Mouse (Mus musculus) G1E (cell line): ENCODE data around the gene Sox15.

Experiments used
- CTCF ChIP-seq: IDR thresholded peaks from 2 replicates; pipeline ENCODE4 v1.5.1; 2012; ENCODE audit warnings: low read depth, low read length, inconsistent platforms, mixed read lengths
- GATA1 ChIP-seq: IDR thresholded peaks from 2 replicates; pipeline ENCODE4 v1.6.1; 2012; ENCODE audit warnings: borderline replicate concordance, low read length, inconsistent platforms, mixed read lengths
- POLR2AphosphoS5 ChIP-seq: IDR thresholded peaks from 2 replicates; pipeline ENCODE4 v1.6.1; 2012; ENCODE audit warnings: low read depth, low read length, inconsistent platforms; ENCODE audit not compliant: insufficient replicate concordance
- TAL1 ChIP-seq: conservative IDR thresholded peaks from 2 replicates; pipeline ENCODE4 v1.6.1; 2012; ENCODE audit warnings: low read depth, low read length, inconsistent platforms, mixed read lengths

DNA sequence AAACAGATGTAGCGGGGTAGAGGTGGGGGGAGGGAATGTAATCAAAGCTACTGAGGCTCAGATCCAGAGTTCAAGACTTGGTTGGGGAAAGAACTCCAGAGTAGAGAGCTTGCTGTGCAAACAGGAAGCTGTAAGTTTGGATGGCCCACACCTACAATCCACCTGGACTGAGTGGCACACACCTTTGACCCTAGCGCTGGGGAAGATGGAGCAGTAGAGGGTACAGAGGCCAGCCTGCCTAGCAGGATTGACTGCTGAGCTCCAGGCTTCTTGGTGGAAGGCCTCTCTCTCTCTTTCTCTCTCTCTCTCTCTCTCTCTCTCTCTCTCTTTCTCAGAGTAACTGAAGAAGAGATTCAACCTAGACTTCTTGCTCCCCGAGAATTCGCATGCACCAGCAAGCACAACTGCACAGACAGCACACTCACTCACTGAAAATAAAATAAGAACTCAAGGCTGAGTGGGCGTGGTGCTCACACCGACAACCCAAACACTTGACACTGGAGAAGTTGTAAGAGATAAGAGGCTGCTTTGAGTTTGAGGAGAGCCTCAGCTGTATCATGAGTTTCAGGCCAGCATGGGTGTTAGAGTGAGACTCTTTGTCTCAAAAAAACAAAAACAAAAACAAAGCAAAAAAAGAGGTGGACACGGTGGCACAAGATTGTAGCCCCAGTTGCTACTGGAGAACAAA lies 34.6 kb upstream of the Sox15 start:
- TF ChIP-seq CTCF (no peak), GATA1 (no peak), POLR2AphosphoS5 (no peak), TAL1 (no peak)
